Mouse (Mus musculus): ENCODE measurements around the gene Bscl2. TPM values are rescaled to one million over a fixed set of nuclear protein-coding genes. Genes with fewer than 3 reads are reported as not detected.
A peak's percentile ranks its signal among the peaks of the same experiment; 100 is the strongest.
"Not testable (repeated sequence)": the region's sequence is repeated elsewhere in the genome, so short reads cannot be mapped to it uniquely, and the experiment has no call there.

Bscl2 gene
- polyA plus RNA-seq, 1 experiment from 2014 or later = 66.0 TPM

DNA sequence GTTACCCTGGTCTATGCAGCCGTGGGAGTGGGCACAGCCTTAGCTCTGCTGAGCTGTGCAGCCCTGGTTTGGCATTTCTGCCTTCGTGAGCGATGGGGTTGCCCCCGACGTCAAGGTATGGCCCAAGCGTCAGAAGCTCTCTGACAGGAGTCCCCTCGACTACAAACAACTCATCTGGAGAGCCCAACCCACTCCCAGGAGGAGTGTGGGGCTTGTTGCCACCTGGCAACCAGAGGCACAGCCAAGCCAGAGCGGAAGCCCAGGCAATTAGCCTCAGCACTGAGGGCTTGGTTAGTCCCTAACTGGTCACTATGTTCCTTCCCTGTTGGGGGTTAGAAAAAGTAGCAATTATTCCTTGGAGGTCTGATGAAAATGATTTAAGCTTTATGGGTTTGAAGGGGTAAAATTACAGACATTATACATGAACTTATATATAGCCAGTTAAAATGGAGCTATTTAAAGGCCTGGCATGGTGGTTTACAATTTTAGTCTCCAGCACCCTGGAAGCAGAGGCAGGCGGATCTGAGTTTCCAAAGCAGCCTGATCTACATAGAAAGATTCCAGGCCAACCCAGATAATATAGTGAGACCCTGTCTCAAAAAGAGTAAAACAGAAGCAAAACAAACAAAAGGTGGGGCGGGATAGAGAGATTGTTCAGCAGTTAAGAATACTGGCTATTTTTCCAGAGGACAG is 15.1 kb downstream of the Bscl2 start:
- H3K4me3 ChIP-seq (ENCODE audit: low read depth, low read length) = no peak overlapping the region
- no peaks in the 10 kb centered on the region for H3K9me3 ChIP-seq (replicated peaks; ENCODE audit: control insufficient read depth, low read length)
- no peak overlapping the region for H3K9ac ChIP-seq (ENCODE audit: low read length)
- H3K4me1 ChIP-seq (ENCODE audit: control insufficient read depth, insufficient read depth, low read length) = no peaks in the 10 kb centered on the region
- peaks cover 17% of the 10 kb centered on the region for H3K36me3 ChIP-seq (ENCODE audit: control insufficient read depth, insufficient read depth, low read length)
- H3K27me3 ChIP-seq (replicated peaks; ENCODE audit: control insufficient read depth, insufficient read depth, low read length) = no peaks in the 10 kb centered on the region
- 68% methylated on average over 10 of the region's 10 CpGs for WGBS
- H3K4me2 ChIP-seq (ENCODE audit: low read length) = no peak overlapping the region
- no peak for DNase-seq (ENCODE audit: low spot score)
- no peak overlapping the region for H3K27ac ChIP-seq (ENCODE audit: low read depth, low read length)
- ATAC-seq = no peak

DNA sequence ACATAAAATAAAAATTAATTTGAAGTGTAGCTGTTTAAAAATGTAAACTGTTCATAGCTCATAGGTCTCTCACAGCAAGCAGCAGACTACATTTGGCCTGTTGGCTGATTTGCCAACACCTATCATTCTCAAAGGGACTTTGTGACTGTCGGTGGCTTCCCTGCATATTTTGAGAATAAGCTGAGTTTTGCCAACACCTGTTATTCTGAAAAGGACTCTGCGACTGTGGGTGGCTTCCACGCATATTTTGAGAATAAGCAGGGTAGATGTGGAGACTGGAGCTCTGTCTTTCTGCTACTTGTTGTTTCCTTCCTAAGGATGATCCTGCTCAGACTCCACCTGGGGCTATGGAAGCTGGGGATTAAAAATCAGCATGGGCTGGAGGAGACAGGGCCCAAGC is 15.8 kb downstream of the Bscl2 start:
- Histone ChIP-seq H3K4me3 (ENCODE audit: low read depth, low read length) (no peak overlapping the region), H3K9ac (ENCODE audit: low read length) (no peak overlapping the region), H3K36me3 (ENCODE audit: control insufficient read depth, insufficient read depth, low read length) (peaks cover 11% of the 10 kb centered on the region), H3K9me3 (replicated peaks; ENCODE audit: control insufficient read depth, low read length) (no peaks in the 10 kb centered on the region), H3K4me1 (ENCODE audit: control insufficient read depth, insufficient read depth, low read length) (no peaks in the 10 kb centered on the region), H3K27ac (ENCODE audit: low read depth, low read length) (no peak overlapping the region), H3K4me2 (ENCODE audit: low read length) (no peak overlapping the region), H3K27me3 (replicated peaks; ENCODE audit: control insufficient read depth, insufficient read depth, low read length) (no peaks in the 10 kb centered on the region)
- ATAC-seq (no peak), DNase-seq (ENCODE audit: low spot score) (no peak)
- 88% methylated on average over 3 of the region's 3 CpGs for WGBS

GRCm38 (mm10) chr19:8857689-8858088 is 20.4 kb downstream of the Bscl2 start:
- Histone ChIP-seq H3K27ac (ENCODE audit: low read depth, low read length) (no peak overlapping the region), H3K4me3 (ENCODE audit: low read depth, low read length) (no peak overlapping the region), H3K36me3 (ENCODE audit: control insufficient read depth, insufficient read depth, low read length) (no peaks in the 10 kb centered on the region), H3K27me3 (replicated peaks; ENCODE audit: control insufficient read depth, insufficient read depth, low read length) (no peaks in the 10 kb centered on the region), H3K9ac (ENCODE audit: low read length) (no peak overlapping the region), H3K9me3 (replicated peaks; ENCODE audit: control insufficient read depth, low read length) (no peaks in the 10 kb centered on the region), H3K4me1 (ENCODE audit: control insufficient read depth, insufficient read depth, low read length) (no peaks in the 10 kb centered on the region), H3K4me2 (ENCODE audit: low read length) (no peak overlapping the region)
- 59% methylated on average over 4 of the region's 4 CpGs for WGBS
- ATAC-seq (no peak), DNase-seq (ENCODE audit: low spot score) (peak; percentile 51)

GRCm38 (mm10) chr19:8859018-8859417 is 21.8 kb downstream of the Bscl2 start:
- DNase-seq (ENCODE audit: low spot score) = peak; percentile 45
- Histone ChIP-seq H3K27me3 (replicated peaks; ENCODE audit: control insufficient read depth, insufficient read depth, low read length) (no peaks in the 10 kb centered on the region), H3K9me3 (replicated peaks; ENCODE audit: control insufficient read depth, low read length) (no peaks in the 10 kb centered on the region), H3K4me1 (ENCODE audit: control insufficient read depth, insufficient read depth, low read length) (no peaks in the 10 kb centered on the region), H3K27ac (ENCODE audit: low read depth, low read length) (no peak overlapping the region), H3K9ac (ENCODE audit: low read length) (no peak overlapping the region), H3K4me2 (ENCODE audit: low read length) (no peak overlapping the region), H3K36me3 (ENCODE audit: control insufficient read depth, insufficient read depth, low read length) (no peaks in the 10 kb centered on the region), H3K4me3 (ENCODE audit: low read depth, low read length) (no peak overlapping the region)
- ATAC-seq = no peak
- 8% methylated on average over 1 of the region's 1 CpGs for WGBS

- Histone ChIP-seq H3K4me1 (ENCODE audit: control insufficient read depth, insufficient read depth, low read length) (no peaks in the 10 kb centered on the region), H3K27ac (ENCODE audit: low read depth, low read length) (no peak overlapping the region), H3K4me3 (ENCODE audit: low read depth, low read length) (no peak overlapping the region), H3K4me2 (ENCODE audit: low read length) (no peak overlapping the region), H3K9me3 (replicated peaks; ENCODE audit: control insufficient read depth, low read length) (no peaks in the 10 kb centered on the region), H3K9ac (ENCODE audit: low read length) (no peak overlapping the region), H3K36me3 (ENCODE audit: control insufficient read depth, insufficient read depth, low read length) (no peaks in the 10 kb centered on the region), H3K27me3 (replicated peaks; ENCODE audit: control insufficient read depth, insufficient read depth, low read length) (no peaks in the 10 kb centered on the region)
- 86% methylated on average over 6 of the region's 6 CpGs for WGBS
- ATAC-seq (no peak), DNase-seq (ENCODE audit: low spot score) (no peak)
These were observed 27.0 kb downstream of the Bscl2 start for GRCm38 (mm10) chr19:8864265-8864664.

GRCm38 (mm10) chr19:8870381-8870780 is 33.1 kb downstream of the Bscl2 start:
- H3K36me3 ChIP-seq (ENCODE audit: control insufficient read depth, insufficient read depth, low read length) = peaks cover 21% of the 10 kb centered on the region
- not testable (repeated sequence) for H3K9me3 ChIP-seq (replicated peaks; ENCODE audit: control insufficient read depth, low read length); H3K4me3 ChIP-seq (ENCODE audit: low read depth, low read length); DNase-seq (ENCODE audit: low spot score); H3K27me3 ChIP-seq (replicated peaks; ENCODE audit: control insufficient read depth, insufficient read depth, low read length); H3K9ac ChIP-seq (ENCODE audit: low read length); ATAC-seq; H3K4me2 ChIP-seq (ENCODE audit: low read length); H3K27ac ChIP-seq (ENCODE audit: low read depth, low read length); H3K4me1 ChIP-seq (ENCODE audit: control insufficient read depth, insufficient read depth, low read length)
- 80% methylated on average over 3 of the region's 3 CpGs for WGBS

- DNase-seq (ENCODE audit: low spot score) (no peak), ATAC-seq (0 out of 2 replicates have a peak, but pooled peaks have one; percentile 8)
- Histone ChIP-seq H3K9ac (ENCODE audit: low read length) (peak overlapping the region; percentile 95), H3K4me1 (ENCODE audit: control insufficient read depth, insufficient read depth, low read length) (peaks cover 7% of the 10 kb centered on the region), H3K27ac (ENCODE audit: low read depth, low read length) (no peak overlapping the region), H3K9me3 (replicated peaks; ENCODE audit: control insufficient read depth, low read length) (no peaks in the 10 kb centered on the region), H3K4me3 (ENCODE audit: low read depth, low read length) (peak overlapping the region; percentile 96), H3K27me3 (replicated peaks; ENCODE audit: control insufficient read depth, insufficient read depth, low read length) (no peaks in the 10 kb centered on the region), H3K4me2 (ENCODE audit: low read length) (peak overlapping the region; percentile 95), H3K36me3 (ENCODE audit: control insufficient read depth, insufficient read depth, low read length) (peaks cover 24% of the 10 kb centered on the region)
- 56% methylated on average over 9 of the region's 9 CpGs for WGBS
These were observed 33.6 kb downstream of the Bscl2 start for GRCm38 (mm10) chr19:8870838-8871237.

DNA sequence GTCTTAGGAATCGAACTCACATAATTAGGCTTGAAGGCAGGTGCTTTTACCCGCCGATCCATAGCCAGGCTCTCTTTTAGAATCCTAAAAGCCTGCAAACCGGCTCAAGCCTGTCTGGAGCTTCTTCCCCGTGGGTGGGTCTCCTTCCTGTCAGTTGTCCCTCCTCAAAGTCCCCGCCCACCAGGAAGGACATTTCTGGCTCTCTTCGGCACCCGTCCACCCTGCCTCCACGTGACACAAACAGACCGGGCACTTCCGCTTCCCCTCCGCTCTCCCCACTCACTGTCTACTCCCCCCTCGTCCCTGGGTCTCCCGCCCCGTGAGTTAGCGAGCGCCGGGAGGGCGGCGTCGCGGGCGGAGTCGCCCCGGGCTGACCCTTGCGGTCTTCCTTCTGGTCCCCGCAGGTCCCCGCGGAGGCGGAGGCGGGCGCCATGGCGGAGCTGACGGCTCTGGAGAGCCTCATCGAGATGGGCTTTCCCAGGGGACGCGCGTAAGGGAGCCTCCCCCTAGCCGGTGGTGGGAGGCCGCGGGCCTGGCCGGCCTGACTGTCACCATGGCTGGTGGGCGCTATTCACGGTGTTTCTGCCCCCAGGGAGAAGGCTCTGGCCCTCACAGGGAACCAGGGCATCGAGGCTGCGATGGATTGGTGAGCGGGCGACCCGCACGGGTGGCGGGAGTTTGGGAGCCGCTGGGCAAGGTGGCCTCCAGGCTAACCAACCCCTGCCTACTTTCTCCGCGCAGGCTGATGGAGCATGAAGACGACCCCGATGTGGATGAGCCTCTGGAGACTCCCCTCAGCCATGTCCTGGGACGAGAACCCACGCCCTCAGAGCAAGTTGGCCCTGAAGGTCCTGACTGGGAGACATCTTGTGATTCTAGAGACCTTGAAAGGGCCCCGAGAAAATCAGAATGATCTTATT is 34.3 kb downstream of the Bscl2 start, which contains the start of gene Ubxn1:
Ubxn1 (plus strand) TSS at position 230 of the 920 bp plus-strand sequence.
- Histone ChIP-seq H3K4me3 (ENCODE audit: low read depth, low read length) (peak within 1 kb of the TSS; percentile 96), H3K4me1 (ENCODE audit: control insufficient read depth, insufficient read depth, low read length) (peaks cover 7% of the 10 kb centered on the region), H3K9me3 (replicated peaks; ENCODE audit: control insufficient read depth, low read length) (no peaks in the 10 kb centered on the region), H3K4me2 (ENCODE audit: low read length) (peak within 1 kb of the TSS; percentile 95), H3K9ac (ENCODE audit: low read length) (peak within 1 kb of the TSS; percentile 95), H3K27ac (ENCODE audit: low read depth, low read length) (peak within 1 kb of the TSS; percentile 48; the same call in 1 of the 2 replicates), H3K27me3 (replicated peaks; ENCODE audit: control insufficient read depth, insufficient read depth, low read length) (no peaks in the 10 kb centered on the region), H3K36me3 (ENCODE audit: control insufficient read depth, insufficient read depth, low read length) (peaks cover 31% of the 10 kb centered on the region)
- peak; percentile 97 for DNase-seq (ENCODE audit: low spot score)
- ATAC-seq = peak; percentile 98
- 2% methylated on average over 59 of the region's 59 CpGs for WGBS

All from forebrain, embryonic 14.5 days (tissue).